Mouse (Mus musculus) heart, embryonic 13.5 days (tissue): ENCODE data around the gene Prkag2. TPM values are rescaled to one million over a fixed set of nuclear protein-coding genes. Genes with fewer than 3 reads are reported as not detected.

Source experiments
- ATAC-seq: fragments of 200-750 bp; cut with Nextera tagmentation; 2 replicates; pipeline ENCODE4 v1.8.0; 2017; ENCODE audit warnings: moderate TSS enrichment; ENCODE audit not compliant: insufficient number of reproducible peaks, low FRiP score, low TSS enrichment; ENCODE audit errors: extremely low read depth
- H3K27ac ChIP-seq: fragments of 300-500 bp; sonication (generic); replicated peaks from 2 replicates; pipeline ENCODE4 v1.5.1; 2015; ENCODE audit warnings: moderate library complexity, mild to moderate bottlenecking, inconsistent platforms
- H3K27me3 ChIP-seq: fragments of 300-500 bp; sonication (generic); replicated peaks from 2 replicates; pipeline ENCODE4 v1.6.1; 2015; ENCODE audit warnings: mild to moderate bottlenecking, inconsistent platforms
- H3K36me3 ChIP-seq: fragments of 300-500 bp; sonication (generic); 2 replicates; pipeline ENCODE4 v1.6.1; 2015; ENCODE audit warnings: mild to moderate bottlenecking, inconsistent platforms
- H3K4me1 ChIP-seq: fragments of 300-500 bp; sonication (generic); 2 replicates; pipeline ENCODE4 v1.6.1; 2015; ENCODE audit warnings: inconsistent platforms
- H3K4me2 ChIP-seq: fragments of 300-500 bp; sonication (generic); 2 replicates; pipeline ENCODE4 v1.6.1; 2015; ENCODE audit warnings: inconsistent platforms, mild to moderate bottlenecking, moderate library complexity
- H3K4me3 ChIP-seq: fragments of 300-500 bp; sonication (generic); 2 replicates; pipeline ENCODE4 v1.5.1; 2015; ENCODE audit warnings: moderate library complexity, mild to moderate bottlenecking, inconsistent platforms
- H3K9ac ChIP-seq: fragments of 300-500 bp; sonication (generic); 2 replicates; pipeline ENCODE4 v1.6.1; 2015; ENCODE audit warnings: inconsistent platforms, mild to moderate bottlenecking, moderate library complexity
- H3K9me3 ChIP-seq: fragments of 300-500 bp; sonication (generic); 2 replicates; pipeline ENCODE4 v1.6.1; 2016; ENCODE audit warnings: inconsistent platforms
- WGBS: fragments of 180-500 bp; shearing (Covaris S2); methylation state at CpG from one replicate; pipeline ENCODE4 v1.1.7; 2015; ENCODE audit warnings: mixed read lengths; 5-methylcytosine and 5-hydroxymethylcytosine counted together
- polyA plus RNA-seq: library from polyadenylated mRNA; unstranded; fragments of >200 nt; fragmentation: Nextera tagmentation; extraction: Ambion mirVana; gene quantifications from 2 replicates; pipeline ENCODE4 v1.2.1, GENCODE M21; 2015

Prkag2 gene
- polyA plus RNA-seq, result 83.7 and 90.0 TPM in 2 replicates

DNA sequence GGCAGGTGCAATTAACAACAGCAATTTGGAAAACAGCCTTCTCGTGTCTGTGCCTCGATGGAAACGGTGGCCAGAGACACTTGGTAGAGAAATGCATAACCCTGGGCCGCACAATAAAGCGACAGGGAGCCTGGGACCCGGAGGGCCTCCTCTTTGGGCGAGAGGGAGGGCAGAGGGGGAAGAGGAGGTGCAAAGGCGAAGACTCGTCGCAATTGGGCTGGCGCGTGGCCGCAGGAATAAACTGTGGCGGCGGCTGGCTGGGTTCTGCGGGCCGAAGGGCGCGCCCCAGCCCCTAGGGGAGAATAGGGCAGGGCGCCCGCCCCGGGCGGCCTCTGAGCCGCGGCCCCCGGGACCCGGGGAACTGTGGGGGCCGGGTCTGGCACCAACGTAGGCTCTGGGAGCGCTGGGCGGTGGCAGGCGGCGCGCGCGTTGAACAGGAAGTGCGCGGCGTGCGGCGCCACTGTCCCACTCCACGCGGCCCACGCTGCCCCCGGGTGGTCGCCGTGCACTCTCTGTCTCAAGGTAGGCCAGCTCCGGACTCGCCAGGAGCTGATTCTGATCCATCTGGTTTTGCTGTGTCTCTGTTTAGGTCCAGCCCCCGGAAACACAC is at the start of gene Prkag2:
TSS of gene Prkag2 (minus strand) at position 127 of the 610 bp plus-strand sequence.
- Histone ChIP-seq H3K27me3 (peaks cover 44% of the 10 kb centered on the region), H3K4me3 (peak within 1 kb of the TSS; percentile 73), H3K27ac (peak within 1 kb of the TSS; percentile 62), H3K4me1 (peaks cover 31% of the 10 kb centered on the region), H3K4me2 (peak within 1 kb of the TSS; percentile 98), H3K36me3 (0 out of 2 replicates have a peak, but pooled peaks cover 5% of the 10 kb centered on the region), H3K9me3 (no peaks in the 10 kb centered on the region), H3K9ac (peak within 1 kb of the TSS; percentile 84)
- ATAC-seq, result peak; percentile 16; the same call in 1 of the 2 replicates
- under 1% methylated on average over 41 of the region's 50 CpGs for WGBS

DNA sequence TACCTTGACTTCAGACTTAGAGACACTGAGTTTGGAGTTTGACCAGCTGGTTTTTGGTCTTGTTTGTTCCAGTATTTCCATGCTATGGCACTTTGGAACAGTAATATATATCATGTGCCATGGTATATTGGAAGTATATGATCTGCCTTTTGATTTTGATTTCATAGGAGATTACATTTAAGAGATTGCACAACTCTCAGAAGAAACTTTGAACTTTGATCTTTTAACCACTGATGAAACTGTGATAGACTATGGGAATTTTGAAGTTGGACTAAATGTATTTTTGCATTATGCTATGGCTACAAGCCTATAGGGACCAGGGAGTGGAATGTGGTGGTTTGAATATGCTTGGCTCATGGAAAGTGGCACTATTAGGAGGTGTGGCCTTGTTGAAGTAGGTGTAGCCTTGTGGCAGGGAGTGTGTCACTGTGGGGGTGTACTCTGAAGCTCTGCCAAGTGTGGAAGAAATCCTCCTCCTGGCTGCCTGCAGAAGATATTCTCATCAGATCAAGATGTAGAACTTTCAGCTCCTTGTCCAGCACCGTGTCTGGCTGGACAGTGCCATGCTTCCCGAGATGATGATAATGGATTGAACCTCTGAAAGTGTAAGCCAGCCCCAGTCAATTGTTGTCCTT is 49.0 kb upstream of the Prkag2 start:
- H3K36me3 ChIP-seq, result no peaks in the 10 kb centered on the region
- H3K9me3 ChIP-seq, result no peaks in the 10 kb centered on the region; the same call in 1 of the 2 replicates
- H3K27me3 ChIP-seq, result no peaks in the 10 kb centered on the region
- 0 out of 2 replicates have a peak, but pooled peaks cover 5% of the 10 kb centered on the region for H3K4me1 ChIP-seq
- no peak overlapping the region for H3K9ac ChIP-seq
- ATAC-seq, result no peak
- no peak overlapping the region for H3K4me3 ChIP-seq
- no peak overlapping the region for H3K27ac ChIP-seq
- WGBS, result 67% methylated on average over 2 of the region's 2 CpGs
- no peak overlapping the region for H3K4me2 ChIP-seq

GRCm38 (mm10) chr5:25146705-25147104 is 46.3 kb upstream of the Prkag2 start:
- whole genome bisulfite sequencing, result 71% methylated on average over 7 of the region's 7 CpGs
- no peak for ATAC-seq
- no peaks in the 10 kb centered on the region for H3K27me3 ChIP-seq
- H3K4me2 ChIP-seq, result no peak overlapping the region
- H3K36me3 ChIP-seq, result no peaks in the 10 kb centered on the region
- H3K9ac ChIP-seq, result no peak overlapping the region
- no peaks in the 10 kb centered on the region; the same call in 1 of the 2 replicates for H3K9me3 ChIP-seq
- H3K4me1 ChIP-seq, result no peaks in the 10 kb centered on the region
- H3K27ac ChIP-seq, result no peak overlapping the region
- H3K4me3 ChIP-seq, result no peak overlapping the region

DNA sequence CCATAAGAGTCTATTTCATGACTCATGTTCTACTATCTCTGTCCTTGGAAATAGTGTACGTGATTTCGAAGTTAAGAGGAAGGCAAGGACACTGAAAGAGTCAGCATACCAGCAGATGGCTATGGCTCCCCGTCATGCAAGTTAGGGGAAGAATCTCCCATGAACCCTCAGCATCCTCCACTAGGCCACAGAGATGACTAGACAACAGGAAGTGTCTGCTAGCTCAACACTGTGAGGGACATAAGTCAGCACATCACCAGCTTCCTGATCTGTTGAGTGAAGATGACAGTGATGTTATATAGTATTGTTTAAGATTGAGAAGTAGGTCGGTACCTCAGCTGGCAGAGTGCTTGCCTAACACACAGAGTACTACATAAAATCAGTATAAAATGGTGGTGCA is 27.4 kb upstream of the Prkag2 start:
- Histone ChIP-seq H3K4me3 (no peak overlapping the region), H3K9me3 (no peaks in the 10 kb centered on the region), H3K36me3 (no peaks in the 10 kb centered on the region), H3K27ac (no peak overlapping the region), H3K27me3 (no peaks in the 10 kb centered on the region), H3K4me1 (no peaks in the 10 kb centered on the region), H3K9ac (no peak overlapping the region), H3K4me2 (no peak overlapping the region)
- 73% methylated on average over 4 of the region's 4 CpGs for WGBS
- ATAC-seq, result no peak

GRCm38 (mm10) chr5:25125884-25126560 is 25.6 kb upstream of the Prkag2 start:
- Histone ChIP-seq H3K9me3 (no peaks in the 10 kb centered on the region), H3K4me2 (no peak overlapping the region), H3K27ac (no peak overlapping the region), H3K4me3 (no peak overlapping the region), H3K4me1 (no peaks in the 10 kb centered on the region), H3K36me3 (no peaks in the 10 kb centered on the region), H3K9ac (no peak overlapping the region), H3K27me3 (no peaks in the 10 kb centered on the region)
- WGBS, result 76% methylated on average over 3 of the region's 3 CpGs
- ATAC-seq, result no peak

DNA sequence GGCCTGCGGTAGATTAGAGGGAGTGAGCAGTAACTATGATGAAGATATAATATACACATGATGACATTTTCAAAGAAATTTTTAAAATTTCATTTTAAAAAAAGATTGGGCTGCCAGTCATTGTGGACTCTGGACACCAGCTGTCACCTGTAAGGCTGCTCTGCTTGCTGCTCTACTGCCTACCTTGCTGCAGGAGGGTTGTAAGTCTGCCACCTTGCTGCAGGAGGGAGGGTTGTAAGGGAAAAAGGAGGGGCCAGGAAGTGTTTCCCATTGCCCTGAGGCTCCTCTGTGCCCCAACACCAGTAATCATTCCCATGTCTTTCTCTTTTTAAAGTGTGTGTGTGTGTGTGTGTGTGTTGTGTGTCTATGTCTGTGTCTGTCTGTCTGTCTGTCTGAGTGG is 22.1 kb upstream of the Prkag2 start:
- Histone ChIP-seq H3K4me1 (no peaks in the 10 kb centered on the region), H3K27me3 (no peaks in the 10 kb centered on the region), H3K9ac (no peak overlapping the region), H3K4me3 (no peak overlapping the region), H3K9me3 (no peaks in the 10 kb centered on the region), H3K4me2 (no peak overlapping the region), H3K27ac (no peak overlapping the region), H3K36me3 (no peaks in the 10 kb centered on the region)
- no peak for ATAC-seq
- 81% methylated on average over 1 of the region's 1 CpGs for WGBS

DNA sequence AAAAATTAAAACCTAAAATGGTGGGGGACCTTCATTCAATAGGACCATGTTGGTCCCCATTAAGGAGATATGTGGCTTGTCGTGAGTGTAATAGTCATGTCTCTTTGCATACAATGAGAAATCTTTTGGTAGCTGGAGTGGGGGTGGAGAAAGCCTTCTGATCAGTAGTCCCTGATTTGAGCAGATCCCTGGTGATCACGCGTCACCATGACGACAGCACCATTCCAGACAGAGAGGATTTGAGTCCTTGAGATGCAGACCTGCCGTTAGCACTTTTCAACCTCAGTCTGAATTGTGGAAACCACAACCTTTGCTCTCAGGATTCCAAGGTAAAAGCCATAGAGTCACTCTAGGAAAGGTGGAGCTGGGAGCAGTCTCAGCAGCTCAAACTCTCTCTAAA is 18.7 kb upstream of the Prkag2 start:
- Histone ChIP-seq H3K9ac (no peak overlapping the region), H3K4me1 (no peaks in the 10 kb centered on the region), H3K4me2 (no peak overlapping the region), H3K4me3 (no peak overlapping the region), H3K27ac (no peak overlapping the region), H3K27me3 (no peaks in the 10 kb centered on the region), H3K36me3 (no peaks in the 10 kb centered on the region), H3K9me3 (no peaks in the 10 kb centered on the region)
- ATAC-seq, result no peak
- WGBS, result 73% methylated on average over 5 of the region's 5 CpGs

GRCm38 (mm10) chr5:25115997-25116396 is 15.6 kb upstream of the Prkag2 start:
- Histone ChIP-seq H3K4me2 (no peak overlapping the region), H3K4me1 (no peaks in the 10 kb centered on the region), H3K9me3 (no peaks in the 10 kb centered on the region), H3K36me3 (no peaks in the 10 kb centered on the region), H3K9ac (no peak overlapping the region), H3K4me3 (no peak overlapping the region), H3K27ac (no peak overlapping the region), H3K27me3 (no peaks in the 10 kb centered on the region)
- ATAC-seq, result no peak
- 67% methylated on average over 5 of the region's 5 CpGs for WGBS

- Histone ChIP-seq H3K9ac (no peak overlapping the region), H3K4me1 (no peaks in the 10 kb centered on the region), H3K9me3 (no peaks in the 10 kb centered on the region), H3K4me2 (no peak overlapping the region), H3K4me3 (no peak overlapping the region), H3K27ac (no peak overlapping the region), H3K36me3 (no peaks in the 10 kb centered on the region), H3K27me3 (no peaks in the 10 kb centered on the region)
- WGBS, result 58% methylated on average over 5 of the region's 5 CpGs
- ATAC-seq, result no peak
Observed at GRCm38 (mm10) chr5:25115216-25115615, 14.8 kb upstream of the Prkag2 start.

GRCm38 (mm10) chr5:25114110-25114509 is 13.7 kb upstream of the Prkag2 start:
- no peak overlapping the region for H3K27ac ChIP-seq
- no peak for ATAC-seq
- no peaks in the 10 kb centered on the region for H3K9me3 ChIP-seq
- H3K4me3 ChIP-seq, result no peak overlapping the region
- no peaks in the 10 kb centered on the region for H3K4me1 ChIP-seq
- no peak overlapping the region for H3K9ac ChIP-seq
- H3K27me3 ChIP-seq, result 0 out of 2 replicates have a peak, but pooled peaks cover 3% of the 10 kb centered on the region
- H3K4me2 ChIP-seq, result no peak overlapping the region
- H3K36me3 ChIP-seq, result no peaks in the 10 kb centered on the region

DNA sequence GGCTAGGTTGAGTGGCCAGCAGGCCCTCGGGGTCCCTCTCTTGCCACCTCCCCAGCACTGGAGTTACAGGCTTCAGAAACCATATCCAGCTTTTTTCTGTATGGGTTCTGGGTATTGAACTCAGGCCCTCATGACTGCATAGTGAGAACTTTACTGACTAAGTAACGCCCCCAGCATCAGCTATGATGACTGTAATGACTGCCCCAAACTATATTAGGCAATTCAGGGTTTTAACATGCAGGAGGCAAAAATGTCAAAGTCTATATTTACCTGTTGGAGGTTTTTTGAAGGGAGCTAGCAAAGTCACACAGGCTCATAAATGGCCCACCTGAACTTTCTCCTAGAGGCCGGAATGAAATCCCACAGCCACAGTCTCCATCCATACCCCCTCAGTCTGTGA is 9.9 kb upstream of the Prkag2 start:
- WGBS, result 76% methylated on average over 3 of the region's 3 CpGs
- Histone ChIP-seq H3K27ac (no peak overlapping the region), H3K27me3 (0 out of 2 replicates have a peak, but pooled peaks cover 15% of the 10 kb centered on the region), H3K9ac (no peak overlapping the region), H3K9me3 (no peaks in the 10 kb centered on the region), H3K4me2 (no peak overlapping the region), H3K4me1 (no peaks in the 10 kb centered on the region), H3K4me3 (no peak overlapping the region), H3K36me3 (no peaks in the 10 kb centered on the region)
- ATAC-seq, result no peak
